Mouse (Mus musculus): Measurements from ENCODE around the gene Dbnl. TPM values are rescaled to one million over a fixed set of nuclear protein-coding genes. Genes with fewer than 3 reads are reported as not detected.
A peak's percentile ranks its signal among the peaks of the same experiment; 100 is the strongest.

The Dbnl gene
- polyA plus RNA-seq (2015; fragmentation: Nextera tagmentation; extraction: Ambion mirVana), result 134 and 139 TPM in 2 replicates

DNA sequence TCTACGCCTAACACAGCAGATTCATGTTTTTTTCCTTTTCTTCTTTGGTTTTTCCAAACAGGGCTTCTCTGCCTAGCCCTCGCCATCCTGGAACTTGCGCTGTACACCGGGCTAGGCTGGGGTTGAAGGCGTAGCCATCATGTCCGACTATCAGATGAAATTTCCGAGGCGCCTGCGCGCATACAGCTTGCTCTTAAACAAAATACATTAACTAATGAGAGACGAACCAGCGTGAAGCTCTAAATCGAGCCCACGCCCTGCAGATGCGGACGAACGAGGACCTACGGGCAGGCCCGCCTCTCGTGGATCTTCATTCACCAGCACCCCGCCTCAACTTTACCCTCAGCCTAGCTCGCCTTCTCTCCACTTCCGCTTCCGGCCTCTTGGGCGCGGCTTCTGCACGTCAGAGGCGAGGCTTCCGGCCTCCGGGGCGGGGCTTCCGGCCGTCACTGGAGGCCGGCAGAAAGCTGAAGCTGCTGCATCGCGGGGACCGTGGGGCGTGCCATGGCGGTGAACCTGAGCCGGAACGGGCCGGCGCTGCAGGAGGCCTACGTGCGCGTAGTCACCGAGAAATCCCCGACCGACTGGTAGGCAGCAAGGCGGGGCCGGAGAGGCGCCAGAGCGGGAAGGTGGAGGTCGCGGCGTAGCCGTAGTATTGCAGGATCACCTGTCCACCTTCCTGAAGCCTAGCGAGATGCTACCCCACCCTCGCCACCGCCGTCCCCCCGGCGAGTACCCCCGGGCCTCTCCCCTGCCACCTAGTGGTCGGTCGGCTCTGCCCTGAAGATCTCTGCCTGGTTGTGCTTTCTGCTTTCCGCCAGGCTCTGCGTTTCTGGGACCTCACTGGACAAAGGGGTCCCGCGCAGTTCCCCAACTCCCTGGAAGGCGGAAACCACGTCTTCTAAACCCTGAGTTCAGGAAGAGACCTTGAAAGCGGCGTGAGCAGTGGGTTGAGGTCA, at the start of gene Dbnl:
Dbnl (plus strand) TSS at position 433 of the 959 bp plus-strand sequence.
- WGBS, result under 1% methylated on average over 74 of the region's 74 CpGs
- H3K27ac ChIP-seq (replicated peaks), result peak within 1 kb of the TSS; percentile 90
- H3K36me3 ChIP-seq, result peaks cover 14% of the 10 kb centered on the region
- H3K9me3 ChIP-seq, result no peaks in the 10 kb centered on the region
- peaks cover 26% of the 10 kb centered on the region for H3K4me1 ChIP-seq (replicated peaks)
- H3K4me3 ChIP-seq, result peak within 1 kb of the TSS; percentile 73
- H3K27me3 ChIP-seq, result no peaks in the 10 kb centered on the region
- ATAC-seq (ENCODE audit: low FRiP score, low read depth), result peak; percentile 97
- H3K4me2 ChIP-seq, result peak within 1 kb of the TSS; percentile 78
- peak within 1 kb of the TSS; percentile 82 for H3K9ac ChIP-seq

- Histone ChIP-seq H3K27me3 (no peaks in the 10 kb centered on the region), H3K36me3 (no peaks in the 10 kb centered on the region), H3K27ac (replicated peaks) (no peak overlapping the region), H3K4me3 (no peak overlapping the region), H3K4me2 (no peak overlapping the region), H3K4me1 (replicated peaks) (peaks cover 20% of the 10 kb centered on the region), H3K9me3 (no peaks in the 10 kb centered on the region), H3K9ac (no peak overlapping the region)
- WGBS, result 85% methylated on average over 5 of the region's 5 CpGs
- no peak for ATAC-seq (ENCODE audit: low FRiP score, low read depth)
Measured at GRCm38 (mm10) chr11:5738888-5739632, 49.2 kb upstream of the Dbnl start.

DNA sequence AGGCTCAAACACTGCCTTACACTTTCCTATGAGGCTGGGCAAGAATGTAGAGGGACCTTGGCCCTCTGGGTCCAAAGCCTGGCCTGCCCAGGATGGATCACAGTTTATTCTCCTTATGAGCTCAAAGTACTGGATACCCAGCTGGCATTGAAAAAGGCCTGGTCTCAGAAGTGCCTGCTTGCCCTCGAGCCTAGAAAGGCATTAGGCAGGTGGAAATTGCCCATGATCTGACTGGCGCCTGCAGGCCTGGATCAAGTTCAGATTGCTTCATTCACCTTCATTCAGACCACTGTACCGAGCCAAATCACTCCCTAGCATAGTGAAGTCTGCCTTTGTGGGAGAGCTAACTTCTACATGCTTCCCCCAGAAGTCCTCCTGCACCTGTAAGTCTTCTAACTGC, 48.4 kb upstream of the Dbnl start:
- Histone ChIP-seq H3K36me3 (no peaks in the 10 kb centered on the region), H3K27me3 (no peaks in the 10 kb centered on the region), H3K4me1 (replicated peaks) (peaks cover 20% of the 10 kb centered on the region), H3K4me2 (peak overlapping the region; percentile 91), H3K27ac (replicated peaks) (no peak overlapping the region), H3K9ac (peak overlapping the region; percentile 96; the same call in 1 of the 2 replicates), H3K9me3 (no peaks in the 10 kb centered on the region), H3K4me3 (peak overlapping the region; percentile 83)
- ATAC-seq (ENCODE audit: low FRiP score, low read depth), result no peak
- 54% methylated on average over 3 of the region's 3 CpGs for WGBS

- 2% methylated on average over 26 of the region's 26 CpGs for WGBS
Measured at GRCm38 (mm10) chr11:5740599-5740964, 47.7 kb upstream of the Dbnl start.

DNA sequence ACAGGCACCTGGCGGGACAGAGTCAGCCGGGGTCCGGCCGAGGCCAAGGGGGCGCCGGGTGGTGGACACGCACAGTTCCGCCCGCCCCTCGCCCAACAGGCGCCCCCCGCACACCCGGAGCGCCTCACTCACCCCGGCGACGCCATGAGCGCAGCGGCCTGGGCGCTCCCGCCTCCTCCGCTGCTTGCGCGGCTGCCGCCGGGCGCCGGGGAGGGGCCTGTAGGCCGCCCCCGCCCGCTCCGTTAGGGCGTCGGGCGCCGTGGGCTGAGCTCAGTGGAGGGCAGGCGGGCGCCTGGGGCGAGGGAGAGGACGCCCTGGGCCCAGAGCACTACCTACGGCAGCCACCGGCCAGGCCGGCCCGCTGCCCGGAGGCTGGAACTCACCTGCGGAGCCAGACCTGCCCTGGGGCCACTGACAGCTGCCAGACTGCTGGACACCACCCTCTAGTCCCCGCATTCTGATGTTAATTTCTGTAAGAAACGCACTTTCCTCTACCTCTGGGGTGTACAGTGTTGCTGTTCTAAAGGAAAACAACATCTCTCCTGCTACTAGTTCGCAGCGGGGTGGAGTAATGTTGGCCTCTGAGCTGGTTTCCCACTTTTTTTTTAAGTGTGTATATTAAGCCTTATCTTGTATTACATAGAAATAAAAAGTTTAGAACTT, 47.2 kb upstream of the Dbnl start:
- peak; percentile 95 for ATAC-seq (ENCODE audit: low FRiP score, low read depth)
- Histone ChIP-seq H3K9me3 (no peaks in the 10 kb centered on the region), H3K4me3 (peak overlapping the region; percentile 83), H3K9ac (peak overlapping the region; percentile 96), H3K4me2 (peak overlapping the region; percentile 91), H3K36me3 (no peaks in the 10 kb centered on the region), H3K27me3 (no peaks in the 10 kb centered on the region), H3K27ac (replicated peaks) (peak overlapping the region; percentile 83), H3K4me1 (replicated peaks) (peaks cover 20% of the 10 kb centered on the region)
- WGBS, result under 1% methylated on average over 44 of the region's 50 CpGs

More at GRCm38 (mm10) chr11:5740599-5740964, 47.7 kb upstream of the Dbnl start:
- H3K27me3 ChIP-seq, result no peaks in the 10 kb centered on the region
- peaks cover 20% of the 10 kb centered on the region for H3K4me1 ChIP-seq (replicated peaks)
- peak overlapping the region; percentile 83 for H3K4me3 ChIP-seq
- no peaks in the 10 kb centered on the region for H3K9me3 ChIP-seq
- peak overlapping the region; percentile 83 for H3K27ac ChIP-seq (replicated peaks)
- H3K9ac ChIP-seq, result peak overlapping the region; percentile 96
- H3K36me3 ChIP-seq, result no peaks in the 10 kb centered on the region
- peak; percentile 74 for ATAC-seq (ENCODE audit: low FRiP score, low read depth)
- peak overlapping the region; percentile 91 for H3K4me2 ChIP-seq

- Histone ChIP-seq H3K4me1 (replicated peaks) (peaks cover 20% of the 10 kb centered on the region), H3K9ac (no peak overlapping the region), H3K4me2 (no peak overlapping the region), H3K4me3 (no peak overlapping the region), H3K9me3 (no peaks in the 10 kb centered on the region), H3K27ac (replicated peaks) (no peak overlapping the region), H3K36me3 (no peaks in the 10 kb centered on the region), H3K27me3 (no peaks in the 10 kb centered on the region)
- ATAC-seq (ENCODE audit: low FRiP score, low read depth), result no peak
- 74% methylated on average over 7 of the region's 7 CpGs for WGBS
Measured at GRCm38 (mm10) chr11:5742106-5742505, 46.2 kb upstream of the Dbnl start.

GRCm38 (mm10) chr11:5744951-5745350, 43.3 kb upstream of the Dbnl start:
- no peaks in the 10 kb centered on the region for H3K27me3 ChIP-seq
- peaks cover 12% of the 10 kb centered on the region for H3K4me1 ChIP-seq (replicated peaks)
- 77% methylated on average over 2 of the region's 2 CpGs for WGBS
- no peak overlapping the region for H3K27ac ChIP-seq (replicated peaks)
- no peak overlapping the region for H3K4me3 ChIP-seq
- ATAC-seq (ENCODE audit: low FRiP score, low read depth), result no peak
- no peaks in the 10 kb centered on the region for H3K9me3 ChIP-seq
- no peak overlapping the region for H3K4me2 ChIP-seq
- H3K9ac ChIP-seq, result no peak overlapping the region
- H3K36me3 ChIP-seq, result no peaks in the 10 kb centered on the region

GRCm38 (mm10) chr11:5753755-5754154, 34.5 kb upstream of the Dbnl start:
- Histone ChIP-seq H3K4me1 (replicated peaks) (no peaks in the 10 kb centered on the region), H3K27ac (replicated peaks) (no peak overlapping the region), H3K4me3 (no peak overlapping the region), H3K36me3 (0 out of 2 replicates have a peak, but pooled peaks cover 10% of the 10 kb centered on the region), H3K27me3 (no peaks in the 10 kb centered on the region), H3K4me2 (no peak overlapping the region), H3K9ac (no peak overlapping the region), H3K9me3 (no peaks in the 10 kb centered on the region)
- ATAC-seq (ENCODE audit: low FRiP score, low read depth), result no peak
- WGBS, result 85% methylated on average over 2 of the region's 2 CpGs

GRCm38 (mm10) chr11:5761820-5762632, 26.3 kb upstream of the Dbnl start, which contains the start of gene Urgcp:
TSS of gene Urgcp (minus strand) at chr11:5762376.
- H3K4me1 ChIP-seq (replicated peaks), result peaks cover 14% of the 10 kb centered on the region
- H3K9ac ChIP-seq, result peak within 1 kb of the TSS; percentile 81
- H3K4me2 ChIP-seq, result peak within 1 kb of the TSS; percentile 73
- H3K9me3 ChIP-seq, result no peaks in the 10 kb centered on the region
- H3K27ac ChIP-seq (replicated peaks), result peak within 1 kb of the TSS; percentile 94
- under 1% methylated on average over 68 of the region's 68 CpGs for WGBS
- peak; percentile 98 for ATAC-seq (ENCODE audit: low FRiP score, low read depth)
- H3K36me3 ChIP-seq, result 0 out of 2 replicates have a peak, but pooled peaks cover 3% of the 10 kb centered on the region
- no peaks in the 10 kb centered on the region for H3K27me3 ChIP-seq
- peak within 1 kb of the TSS; percentile 62 for H3K4me3 ChIP-seq

- Histone ChIP-seq H3K27me3 (no peaks in the 10 kb centered on the region), H3K9me3 (no peaks in the 10 kb centered on the region), H3K27ac (replicated peaks) (peak overlapping the region; percentile 94), H3K4me3 (peak overlapping the region; percentile 62), H3K9ac (peak overlapping the region; percentile 81), H3K4me2 (peak overlapping the region; percentile 73), H3K36me3 (0 out of 2 replicates have a peak, but pooled peaks cover 2% of the 10 kb centered on the region), H3K4me1 (replicated peaks) (peaks cover 14% of the 10 kb centered on the region)
- peak; percentile 54; the same call in 1 of the 2 replicates for ATAC-seq (ENCODE audit: low FRiP score, low read depth)
- WGBS, result 26% methylated on average over 6 of the region's 6 CpGs
Measured at GRCm38 (mm10) chr11:5762633-5762982, 25.7 kb upstream of the Dbnl start.

DNA sequence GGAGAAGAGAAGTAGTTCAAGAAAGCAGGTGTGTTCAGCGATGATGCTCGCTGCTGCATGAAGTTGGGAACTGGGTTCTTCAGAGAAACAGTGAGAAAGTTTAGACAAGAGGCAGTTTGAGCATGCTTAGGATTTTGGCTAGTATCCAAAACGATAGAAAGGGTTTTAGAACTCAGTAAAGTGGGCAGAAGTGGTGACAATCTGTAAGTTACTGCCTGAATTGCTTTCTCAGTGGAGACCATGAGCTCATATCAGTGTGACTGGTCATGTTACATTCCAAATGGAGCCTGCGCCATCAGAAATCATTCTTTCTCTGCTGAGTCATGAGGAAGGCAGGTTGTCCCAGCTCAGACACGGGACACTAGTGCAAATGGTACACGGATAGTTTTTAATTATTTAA, 22.3 kb upstream of the Dbnl start:
- no peak overlapping the region for H3K4me3 ChIP-seq
- H3K27ac ChIP-seq (replicated peaks), result no peak overlapping the region
- H3K9ac ChIP-seq, result no peak overlapping the region
- peaks cover 5% of the 10 kb centered on the region for H3K4me1 ChIP-seq (replicated peaks)
- H3K27me3 ChIP-seq, result no peaks in the 10 kb centered on the region
- H3K4me2 ChIP-seq, result no peak overlapping the region
- H3K36me3 ChIP-seq, result peaks cover 17% of the 10 kb centered on the region
- 90% methylated on average over 6 of the region's 6 CpGs for WGBS
- no peaks in the 10 kb centered on the region for H3K9me3 ChIP-seq
- no peak for ATAC-seq (ENCODE audit: low FRiP score, low read depth)

Data from hindbrain, embryonic 15.5 days (tissue).